Comparison of ENCODE assay signal across 7 mouse cellular contexts in the genomic region with DNA sequence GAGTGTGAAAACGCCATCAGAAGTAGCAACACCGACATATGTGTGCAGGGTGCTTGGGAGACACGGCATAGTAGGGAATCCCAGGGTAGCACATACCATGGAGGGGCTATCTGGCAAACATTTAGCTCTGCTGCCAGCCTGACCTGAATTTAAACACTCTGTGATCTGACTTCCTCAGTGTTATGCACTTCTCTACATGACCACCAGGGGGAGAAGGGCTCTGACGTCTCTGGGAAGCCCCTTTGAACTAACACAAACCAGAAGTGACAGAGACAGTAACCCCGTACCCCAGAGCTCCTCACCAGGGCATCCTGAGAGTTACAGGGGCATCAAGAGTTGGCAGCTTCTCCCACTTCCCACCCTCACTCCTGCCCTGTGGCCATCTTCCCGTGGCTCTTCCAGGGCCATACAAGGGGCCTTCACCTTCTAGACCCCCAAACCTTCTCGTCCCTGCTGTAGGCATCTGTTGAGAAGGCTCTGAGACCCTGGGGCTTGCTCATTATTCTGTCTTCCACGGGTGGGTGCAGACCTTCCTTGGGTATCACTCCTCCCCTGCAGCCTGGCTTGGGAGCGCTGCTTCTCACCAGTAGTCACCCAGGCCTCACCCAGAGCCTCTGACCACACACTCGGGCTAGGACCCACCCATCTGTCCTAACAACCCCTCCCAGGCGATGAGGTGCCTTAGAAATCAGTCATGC. TPM values are rescaled to one million over a fixed set of nuclear protein-coding genes. Genes with fewer than 3 reads are reported as not detected.
A peak's percentile ranks its signal among the peaks of the same experiment; 100 is the strongest.
DNase-seq lines count a peak whose midpoint lies in the region; ATAC-seq and TF ChIP-seq lines count a peak whose summit lies in the region.

No protein-coding gene starts in this region.

- H3K4me2 ChIP-seq in kidney, embryonic 15.5 days, result no peak overlapping the region
- no peak overlapping the region for H3K4me2 ChIP-seq in midbrain, postnatal 0 days (ENCODE audit: low read depth, low read length, poor library complexity, severe bottlenecking)

- no peaks in the 10 kb centered on the region for H3K9me3 ChIP-seq in kidney, embryonic 15.5 days (replicated peaks)
- no peaks in the 10 kb centered on the region for H3K9me3 ChIP-seq in midbrain, postnatal 0 days (ENCODE audit: low read length)

- no peak overlapping the region for H3K27ac ChIP-seq in kidney, embryonic 15.5 days
- H3K27ac ChIP-seq in midbrain, postnatal 0 days (ENCODE audit: low read depth, low read length), result 0 out of 2 replicates have a peak overlapping the region, but pooled peaks have one; percentile 18

- DNase-seq in left cerebral cortex, postnatal 14 days (ENCODE audit: low spot score in 2 of 2), result peak; percentile 67 to 72
- DNase-seq in left cerebral cortex, adult 9 months (ENCODE audit: low spot score in 2 of 2), result no peak
- peak; percentile 73 for DNase-seq in ZHBTc4 (ENCODE audit: low read depth, low spot score)
- peak; percentile 45 for DNase-seq in embryo, embryonic 11.5 days (ENCODE audit: low read depth, low spot score)
- DNase-seq in midbrain, postnatal 0 days (ENCODE audit: low spot score), result peak; percentile 75
- no peak for DNase-seq in frontal cortex, postnatal 25 days (ENCODE audit: low spot score in 2 of 2)

- 47% methylated on average over 11 of the region's 11 CpGs for WGBS in kidney, embryonic 15.5 days
- WGBS in midbrain, postnatal 0 days, result 45% methylated on average over 11 of the region's 11 CpGs

- H3K36me3 ChIP-seq in kidney, embryonic 15.5 days, result no peaks in the 10 kb centered on the region
- peaks cover 12% of the 10 kb centered on the region for H3K36me3 ChIP-seq in midbrain, postnatal 0 days (ENCODE audit: insufficient read depth, low read length)

- peak; percentile 91 for TF ChIP-seq CTCF in midbrain, postnatal 0 days (IDR thresholded peaks at IDR 0.05)

- peak; percentile 31 for ATAC-seq in kidney, embryonic 15.5 days (replicated peaks; ENCODE audit: low FRiP score)
- no peak for ATAC-seq in midbrain, postnatal 0 days (ENCODE audit: low FRiP score)

- intact Hi-C loops in left cerebral cortex, postnatal 14 days (cut with DNase I), result loop anchor here (10.0 kb wide), 1 partner anchor 143 kb away; no protein-coding TSS in a partner anchor

- no peak overlapping the region for H3K4me3 ChIP-seq in kidney, embryonic 15.5 days (replicated peaks)
- H3K4me3 ChIP-seq in midbrain, postnatal 0 days (ENCODE audit: low read depth, low read length), result no peak overlapping the region

- no peaks in the 10 kb centered on the region for H3K27me3 ChIP-seq in kidney, embryonic 15.5 days
- no peaks in the 10 kb centered on the region for H3K27me3 ChIP-seq in midbrain, postnatal 0 days (ENCODE audit: insufficient read depth, low read length)

- peaks cover 7% of the 10 kb centered on the region for H3K4me1 ChIP-seq in kidney, embryonic 15.5 days
- H3K4me1 ChIP-seq in midbrain, postnatal 0 days (ENCODE audit: insufficient read depth, low read length), result peaks cover 9% of the 10 kb centered on the region; the same call in 1 of the 2 replicates

- H3K9ac ChIP-seq in kidney, embryonic 15.5 days, result no peak overlapping the region
- no peak overlapping the region for H3K9ac ChIP-seq in midbrain, postnatal 0 days (replicated peaks; ENCODE audit: low read length, poor library complexity, severe bottlenecking)

RNA-seq across cellular contexts. Expression of a gene that starts 37.3 kb away (rescaled TPM):
- total RNA-seq in left cerebral cortex, postnatal 14 days (2021), result 1 to 10 TPM; 1.5 to 1.6 TPM
- not detected in 2 replicates for polyA plus RNA-seq in kidney, embryonic 15.5 days (2015; fragmentation: Nextera tagmentation; extraction: Ambion mirVana)
- total RNA-seq in midbrain, postnatal 0 days (2014; rRNA removed), result not detected in 2 replicates
- polyA plus RNA-seq in midbrain, postnatal 0 days (2015; fragmentation: Nextera tagmentation; extraction: Ambion mirVana), result not detected in 2 replicates

Comparison
In these comparisons a context has a peak if more than half of its experiments do, and no peak if none do; other contexts are left out.
1. DNase-seq: peak in left cerebral cortex, postnatal 14 days (2 of 2), ZHBTc4 (single experiment), embryo, embryonic 11.5 days (single experiment) and midbrain, postnatal 0 days (single experiment); none in left cerebral cortex, adult 9 months (0 of 2) and frontal cortex, postnatal 25 days (0 of 2).